Comparison of ENCODE assay signal across 18 mouse cellular contexts in genomic region chr10:53406845-53407244, GRCm38 (mm10).
"Had no signal": no experiment of that assay in that cellular context is flagged by ENCODE, and none has a peak within 500 bp of the region (broad histone marks: within the 10 kb centered on the region; RNA-seq: fewer than 3 reads in every experiment).

No protein-coding gene starts in this region.

- H3K9ac ChIP-seq: limb, embryonic 13.5 days; liver, embryonic 13.5 days; lung, embryonic 14.5 days; neural tube, embryonic 12.5 days; neural tube, embryonic 15.5 days; stomach, embryonic 15.5 days had no signal

- H3K27ac ChIP-seq: kidney, postnatal 0 days; limb, embryonic 13.5 days; liver, embryonic 13.5 days; macrophage; neural tube, embryonic 12.5 days; neural tube, embryonic 15.5 days; stomach, embryonic 15.5 days had no signal

- ATAC-seq: intestine, embryonic 16.5 days; lung, postnatal 0 days had no signal

- H3K36me3 ChIP-seq: limb, embryonic 13.5 days; liver, embryonic 13.5 days; neural tube, embryonic 12.5 days; neural tube, embryonic 15.5 days; stomach, embryonic 15.5 days had no signal

- H3K4me3 ChIP-seq: limb, embryonic 13.5 days; liver, embryonic 13.5 days; neural tube, embryonic 12.5 days; neural tube, embryonic 15.5 days; stomach, embryonic 15.5 days had no signal

- DNase-seq: kidney, adult 18-20 months; kidney, postnatal 25 days; left cerebral cortex, postnatal 4 days; liver, embryonic 13.5 days; lung, embryonic 14.5 days; midbrain, embryonic 14.5 days; retina, postnatal 1 day; right cerebral cortex, postnatal 25 days; spleen, adult 18-20 months; thymus, postnatal 25 days had no signal

- H3K4me1 ChIP-seq: limb, embryonic 13.5 days; liver, embryonic 13.5 days; neural tube, embryonic 12.5 days; neural tube, embryonic 15.5 days; stomach, embryonic 15.5 days had no signal

- H3K27me3 ChIP-seq: limb, embryonic 13.5 days; liver, embryonic 13.5 days; neural tube, embryonic 12.5 days; neural tube, embryonic 15.5 days; stomach, embryonic 15.5 days had no signal
